16 mouse cellular contexts compared by ENCODE assay signal in genomic region chr5:34785027-34785426, GRCm38 (mm10).
"Had no signal": no experiment of that assay in that cellular context is flagged by ENCODE, and none has a peak within 500 bp of the region (broad histone marks: within the 10 kb centered on the region; RNA-seq: fewer than 3 reads in every experiment).

No protein-coding gene starts in this region.

- H3K4me2 ChIP-seq: kidney, embryonic 15.5 days; limb, embryonic 15.5 days; liver, embryonic 12.5 days; lung, embryonic 14.5 days; midbrain, embryonic 11.5 days; midbrain, embryonic 15.5 days; neural tube, embryonic 13.5 days had no signal

- H3K4me3 ChIP-seq: kidney, embryonic 15.5 days; left cerebral cortex, adult 2 months; limb, embryonic 15.5 days; liver, embryonic 12.5 days; megakaryocyte, embryonic 14.5 days; midbrain, embryonic 15.5 days; neural tube, embryonic 13.5 days had no signal

- H3K9me3 ChIP-seq: kidney, embryonic 15.5 days; limb, embryonic 15.5 days; liver, embryonic 12.5 days; megakaryocyte, embryonic 14.5 days; midbrain, embryonic 15.5 days; neural tube, embryonic 13.5 days had no signal

- H3K9ac ChIP-seq: kidney, embryonic 15.5 days; limb, embryonic 15.5 days; liver, embryonic 12.5 days; lung, embryonic 14.5 days; midbrain, embryonic 15.5 days; neural tube, embryonic 13.5 days had no signal

- H3K27me3 ChIP-seq: kidney, embryonic 15.5 days; limb, embryonic 15.5 days; liver, embryonic 12.5 days; megakaryocyte, embryonic 14.5 days; midbrain, embryonic 15.5 days; neural tube, embryonic 13.5 days had no signal

- ATAC-seq: liver, embryonic 12.5 days; midbrain, embryonic 15.5 days had no signal

- H3K27ac ChIP-seq: kidney, embryonic 15.5 days; left cerebral cortex, adult 2 months; limb, embryonic 15.5 days; liver, embryonic 12.5 days; macrophage; midbrain, embryonic 15.5 days; neural tube, embryonic 13.5 days had no signal

- DNase-seq: kidney, postnatal 14 days; lung, embryonic 14.5 days; lung, postnatal 10 days; retina, postnatal 1 day; right cerebral cortex, postnatal 4 days; spleen, adult 18-20 months; thymus, postnatal 4 days had no signal

- H3K4me1 ChIP-seq: kidney, embryonic 15.5 days; limb, embryonic 15.5 days; midbrain, embryonic 15.5 days; neural tube, embryonic 13.5 days had no signal
